8 mouse cellular contexts compared by ENCODE assay signal in the genomic region with DNA sequence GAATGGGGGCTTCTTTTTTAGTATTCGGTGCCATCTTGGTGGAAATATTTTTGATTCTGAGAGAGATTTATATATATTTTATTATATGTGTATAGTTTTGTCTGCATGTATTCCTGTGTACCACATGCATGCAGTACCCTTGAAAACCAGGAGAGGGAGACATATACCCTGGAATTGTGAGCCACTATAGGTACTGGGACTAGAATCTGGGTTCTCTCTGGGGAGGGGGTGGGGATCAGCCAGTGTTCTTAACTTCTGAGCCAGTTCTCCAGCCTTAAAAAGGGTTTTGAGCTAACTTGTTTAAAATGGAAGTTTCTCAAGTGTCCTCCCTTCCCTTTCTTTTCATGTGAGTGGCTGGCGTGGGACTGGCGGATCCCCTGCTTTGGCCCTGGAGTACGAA. TPM values are rescaled to one million over a fixed set of nuclear protein-coding genes. Genes with fewer than 3 reads are reported as not detected.
DNase-seq lines count a peak whose midpoint lies in the region; ATAC-seq and TF ChIP-seq lines count a peak whose summit lies in the region.

No protein-coding gene starts in this region.

- no peak overlapping the region for H3K4me3 ChIP-seq in midbrain, embryonic 10.5 days
- no peak overlapping the region for H3K4me3 ChIP-seq in midbrain, embryonic 16.5 days (ENCODE audit: low read depth, low read length)
- H3K4me3 ChIP-seq in hindbrain, embryonic 14.5 days (replicated peaks; ENCODE audit: low read length), result no peak overlapping the region
- no peak overlapping the region for H3K4me3 ChIP-seq in midbrain, postnatal 0 days (ENCODE audit: low read depth, low read length)

- H3K36me3 ChIP-seq in midbrain, embryonic 10.5 days, result no peaks in the 10 kb centered on the region
- H3K36me3 ChIP-seq in midbrain, embryonic 16.5 days (ENCODE audit: control insufficient read depth, insufficient read depth, low read length), result no peaks in the 10 kb centered on the region
- no peaks in the 10 kb centered on the region for H3K36me3 ChIP-seq in hindbrain, embryonic 14.5 days (replicated peaks; ENCODE audit: control insufficient read depth, insufficient read depth)
- no peaks in the 10 kb centered on the region for H3K36me3 ChIP-seq in midbrain, postnatal 0 days (ENCODE audit: insufficient read depth, low read length)

- no peak overlapping the region for H3K4me2 ChIP-seq in midbrain, embryonic 16.5 days (ENCODE audit: low read length)
- H3K4me2 ChIP-seq in hindbrain, embryonic 14.5 days (replicated peaks), result no peak overlapping the region
- no peak overlapping the region for H3K4me2 ChIP-seq in midbrain, postnatal 0 days (ENCODE audit: low read depth, low read length, poor library complexity, severe bottlenecking)

- peak; percentile 45 for DNase-seq in midbrain, embryonic 10.5 days (ENCODE audit: low spot score)
- DNase-seq in Muller cell, postnatal 12 days (ENCODE audit: inconsistent ontology term), result peak; percentile 50
- DNase-seq in cerebellum, postnatal 36 days, result peak; percentile 15 to 69
- peak; percentile 82 for DNase-seq in hindbrain, embryonic 14.5 days (ENCODE audit: low spot score)
- peak; percentile 41 to 75 for DNase-seq in left cerebral cortex, postnatal 10 days (ENCODE audit: extremely low spot score in 1 of 2, low spot score in 2 of 2)
- peak; percentile 78 for DNase-seq in midbrain, postnatal 0 days (ENCODE audit: low spot score)
- DNase-seq in ovary, postnatal 36 days (ENCODE audit: low spot score), result no peak

- peak overlapping the region; percentile 23; the same call in 1 of the 2 replicates for H3K27ac ChIP-seq in midbrain, embryonic 10.5 days (replicated peaks)
- no peak overlapping the region for H3K27ac ChIP-seq in midbrain, embryonic 16.5 days (ENCODE audit: low read length)
- no peak overlapping the region for H3K27ac ChIP-seq in hindbrain, embryonic 14.5 days
- no peak overlapping the region for H3K27ac ChIP-seq in midbrain, postnatal 0 days (ENCODE audit: low read depth, low read length)

- no peaks in the 10 kb centered on the region for H3K4me1 ChIP-seq in midbrain, embryonic 10.5 days
- no peaks in the 10 kb centered on the region for H3K4me1 ChIP-seq in midbrain, embryonic 16.5 days (ENCODE audit: control insufficient read depth, insufficient read depth, low read length)
- H3K4me1 ChIP-seq in hindbrain, embryonic 14.5 days (replicated peaks; ENCODE audit: control insufficient read depth, insufficient read depth, low read length), result no peaks in the 10 kb centered on the region
- H3K4me1 ChIP-seq in midbrain, postnatal 0 days (ENCODE audit: insufficient read depth, low read length), result no peaks in the 10 kb centered on the region

- peak; percentile 83 for TF ChIP-seq CTCF in midbrain, postnatal 0 days (IDR thresholded peaks at IDR 0.05)

- no peak for ATAC-seq in midbrain, embryonic 16.5 days
- ATAC-seq in hindbrain, embryonic 14.5 days (ENCODE audit: low FRiP score), result no peak
- ATAC-seq in midbrain, postnatal 0 days (ENCODE audit: low FRiP score), result no peak

- H3K27me3 ChIP-seq in midbrain, embryonic 10.5 days (ENCODE audit: low read depth, poor library complexity, severe bottlenecking), result no peaks in the 10 kb centered on the region
- no peaks in the 10 kb centered on the region for H3K27me3 ChIP-seq in midbrain, embryonic 16.5 days (ENCODE audit: control insufficient read depth, insufficient read depth, low read depth, low read length)
- H3K27me3 ChIP-seq in hindbrain, embryonic 14.5 days (ENCODE audit: control insufficient read depth, insufficient read depth, low read length), result no peaks in the 10 kb centered on the region
- no peaks in the 10 kb centered on the region for H3K27me3 ChIP-seq in midbrain, postnatal 0 days (ENCODE audit: insufficient read depth, low read length)

- no peak overlapping the region for H3K9ac ChIP-seq in midbrain, embryonic 16.5 days (ENCODE audit: low read depth, low read length)
- H3K9ac ChIP-seq in hindbrain, embryonic 14.5 days, result no peak overlapping the region
- H3K9ac ChIP-seq in midbrain, postnatal 0 days (replicated peaks; ENCODE audit: low read length, poor library complexity, severe bottlenecking), result no peak overlapping the region

- WGBS in midbrain, embryonic 10.5 days, result 63% methylated on average over 4 of the region's 4 CpGs
- 60% methylated on average over 4 of the region's 4 CpGs for WGBS in midbrain, embryonic 16.5 days
- WGBS in hindbrain, embryonic 14.5 days, result 63% methylated on average over 4 of the region's 4 CpGs
- WGBS in midbrain, postnatal 0 days, result 55% methylated on average over 4 of the region's 4 CpGs

- intact Hi-C loops in left cerebral cortex, postnatal 10 days (cut with DNase I), result loop anchor here (5.0 kb wide), 1 partner anchor 33 kb away; no protein-coding TSS in a partner anchor

- H3K9me3 ChIP-seq in midbrain, embryonic 10.5 days (replicated peaks), result no peaks in the 10 kb centered on the region
- H3K9me3 ChIP-seq in midbrain, embryonic 16.5 days (replicated peaks; ENCODE audit: control insufficient read depth, low read length, poor library complexity, severe bottlenecking), result no peaks in the 10 kb centered on the region
- no peaks in the 10 kb centered on the region for H3K9me3 ChIP-seq in hindbrain, embryonic 14.5 days (ENCODE audit: control insufficient read depth, low read length)
- no peaks in the 10 kb centered on the region for H3K9me3 ChIP-seq in midbrain, postnatal 0 days (ENCODE audit: low read length)

RNA-seq across cellular contexts. Expression of a gene that starts 12.8 kb away (rescaled TPM):
- polyA plus RNA-seq in midbrain, embryonic 10.5 days (2016; fragmentation: Nextera tagmentation; extraction: Ambion mirVana), result 0.72 and 0.77 TPM in 2 replicates
- 0.25 and 0.31 TPM in 2 replicates for polyA plus RNA-seq in midbrain, embryonic 16.5 days (2015; fragmentation: Nextera tagmentation; extraction: Ambion mirVana)
- 0.12 and 0.46 TPM in 2 replicates for polyA plus RNA-seq in hindbrain, embryonic 14.5 days (2014; fragmentation: Nextera tagmentation; extraction: Ambion mirVana)
- under 1 TPM; 0.32 to 0.57 TPM for total RNA-seq in left cerebral cortex, postnatal 10 days (2021)
- total RNA-seq in midbrain, postnatal 0 days (2014; rRNA removed), result 0.49 and 0.61 TPM in 2 replicates
- polyA plus RNA-seq in midbrain, postnatal 0 days (2015; fragmentation: Nextera tagmentation; extraction: Ambion mirVana), result 0.22 TPM in 2 replicates

RNA-seq across cellular contexts. Expression of a gene that starts 35.0 kb away (rescaled TPM):
- polyA plus RNA-seq in midbrain, embryonic 10.5 days (2016; fragmentation: Nextera tagmentation; extraction: Ambion mirVana), result 71.2 and 76.9 TPM in 2 replicates
- polyA plus RNA-seq in midbrain, embryonic 16.5 days (2015; fragmentation: Nextera tagmentation; extraction: Ambion mirVana), result 59.4 and 59.7 TPM in 2 replicates
- polyA plus RNA-seq in hindbrain, embryonic 14.5 days (2014; fragmentation: Nextera tagmentation; extraction: Ambion mirVana), result 76.3 and 80.6 TPM in 2 replicates
- 10 to 100 TPM; 50.6 to 53.7 TPM for total RNA-seq in left cerebral cortex, postnatal 10 days (2021)
- 70.0 and 79.3 TPM in 2 replicates for total RNA-seq in midbrain, postnatal 0 days (2014; rRNA removed)
- 95.1 and 95.2 TPM in 2 replicates for polyA plus RNA-seq in midbrain, postnatal 0 days (2015; fragmentation: Nextera tagmentation; extraction: Ambion mirVana)

RNA-seq across cellular contexts. Expression of a gene that starts 36.5 kb away (rescaled TPM):
- polyA plus RNA-seq in midbrain, embryonic 10.5 days (2016; fragmentation: Nextera tagmentation; extraction: Ambion mirVana), result 19.7 and 20.6 TPM in 2 replicates
- polyA plus RNA-seq in midbrain, embryonic 16.5 days (2015; fragmentation: Nextera tagmentation; extraction: Ambion mirVana), result 16.3 and 17.7 TPM in 2 replicates
- polyA plus RNA-seq in hindbrain, embryonic 14.5 days (2014; fragmentation: Nextera tagmentation; extraction: Ambion mirVana), result 4.8 and 6.1 TPM in 2 replicates
- 10 to 100 TPM; 13.2 to 14.2 TPM for total RNA-seq in left cerebral cortex, postnatal 10 days (2021)
- total RNA-seq in midbrain, postnatal 0 days (2014; rRNA removed), result 47.2 and 56.3 TPM in 2 replicates
- polyA plus RNA-seq in midbrain, postnatal 0 days (2015; fragmentation: Nextera tagmentation; extraction: Ambion mirVana), result 12.7 and 14.9 TPM in 2 replicates

RNA-seq across cellular contexts. Expression of a gene that starts 48.4 kb away (rescaled TPM):
- 289 and 345 TPM in 2 replicates for polyA plus RNA-seq in midbrain, embryonic 10.5 days (2016; fragmentation: Nextera tagmentation; extraction: Ambion mirVana)
- polyA plus RNA-seq in midbrain, embryonic 16.5 days (2015; fragmentation: Nextera tagmentation; extraction: Ambion mirVana), result 112 and 120 TPM in 2 replicates
- polyA plus RNA-seq in hindbrain, embryonic 14.5 days (2014; fragmentation: Nextera tagmentation; extraction: Ambion mirVana), result 119 and 126 TPM in 2 replicates
- 10 to 100 TPM; 40.7 to 40.9 TPM for total RNA-seq in left cerebral cortex, postnatal 10 days (2021)
- 75.0 and 92.2 TPM in 2 replicates for total RNA-seq in midbrain, postnatal 0 days (2014; rRNA removed)
- 120 and 132 TPM in 2 replicates for polyA plus RNA-seq in midbrain, postnatal 0 days (2015; fragmentation: Nextera tagmentation; extraction: Ambion mirVana)
